Mouse (Mus musculus): ENCODE data around the gene Efnb1.
A peak's percentile ranks its signal among the peaks of the same experiment; 100 is the strongest.
"Not testable (repeated sequence)": the region's sequence is repeated elsewhere in the genome, so short reads cannot be mapped to it uniquely, and the experiment has no call there.

Gene Efnb1

GRCm38 (mm10) chrX:99135523-99136258 is at the start of gene Efnb1:
Gene Efnb1, plus strand, starts transcription at chrX:99136130.
- DNase-seq (ENCODE audit: extremely low read depth, low read depth, low spot score): peak; percentile 50

- DNase-seq (ENCODE audit: extremely low read depth, low read depth, low spot score): no peak
These were observed 43.2 kb upstream of the Efnb1 start for GRCm38 (mm10) chrX:99092704-99093103.

GRCm38 (mm10) chrX:99111088-99111724 is 24.7 kb upstream of the Efnb1 start:
- DNase-seq (ENCODE audit: extremely low read depth, low read depth, low spot score): not testable (repeated sequence)

DNA sequence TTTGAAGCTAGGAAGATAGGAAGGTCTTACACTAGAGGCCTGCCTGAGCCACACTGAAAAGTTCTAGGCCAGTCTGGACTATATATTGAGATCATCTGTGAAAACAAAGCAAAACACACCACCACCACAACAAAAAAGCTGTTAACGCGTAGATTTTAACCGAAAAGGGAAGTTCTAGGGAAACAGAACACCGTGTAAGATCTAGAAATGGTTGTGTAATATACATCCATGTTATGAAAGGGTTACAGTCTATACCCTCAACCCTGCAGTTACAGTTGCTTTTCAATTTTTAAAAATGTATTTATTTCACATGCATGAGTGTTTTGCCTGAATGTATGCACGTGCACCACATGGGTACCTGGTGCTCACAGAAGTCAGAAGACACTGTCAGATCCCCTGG is 16.4 kb upstream of the Efnb1 start:
- DNase-seq (ENCODE audit: extremely low read depth, low read depth, low spot score): no peak

- DNase-seq (ENCODE audit: extremely low read depth, low read depth, low spot score): no peak
These were observed 5.9 kb upstream of the Efnb1 start for GRCm38 (mm10) chrX:99130059-99130458.

- no peak for DNase-seq (ENCODE audit: extremely low read depth, low read depth, low spot score)
These were observed 3.4 kb upstream of the Efnb1 start for GRCm38 (mm10) chrX:99132573-99132972.

GRCm38 (mm10) chrX:99134891-99135290 is 1.0 kb upstream of the Efnb1 start:
- no peak for DNase-seq (ENCODE audit: extremely low read depth, low read depth, low spot score)

GRCm38 (mm10) chrX:99136431-99136966 is 569 bp downstream of the Efnb1 start:
- no peak for DNase-seq (ENCODE audit: extremely low read depth, low read depth, low spot score)

- DNase-seq (ENCODE audit: extremely low read depth, low read depth, low spot score): no peak
These were observed 1.4 kb downstream of the Efnb1 start for GRCm38 (mm10) chrX:99137143-99137870.

DNA sequence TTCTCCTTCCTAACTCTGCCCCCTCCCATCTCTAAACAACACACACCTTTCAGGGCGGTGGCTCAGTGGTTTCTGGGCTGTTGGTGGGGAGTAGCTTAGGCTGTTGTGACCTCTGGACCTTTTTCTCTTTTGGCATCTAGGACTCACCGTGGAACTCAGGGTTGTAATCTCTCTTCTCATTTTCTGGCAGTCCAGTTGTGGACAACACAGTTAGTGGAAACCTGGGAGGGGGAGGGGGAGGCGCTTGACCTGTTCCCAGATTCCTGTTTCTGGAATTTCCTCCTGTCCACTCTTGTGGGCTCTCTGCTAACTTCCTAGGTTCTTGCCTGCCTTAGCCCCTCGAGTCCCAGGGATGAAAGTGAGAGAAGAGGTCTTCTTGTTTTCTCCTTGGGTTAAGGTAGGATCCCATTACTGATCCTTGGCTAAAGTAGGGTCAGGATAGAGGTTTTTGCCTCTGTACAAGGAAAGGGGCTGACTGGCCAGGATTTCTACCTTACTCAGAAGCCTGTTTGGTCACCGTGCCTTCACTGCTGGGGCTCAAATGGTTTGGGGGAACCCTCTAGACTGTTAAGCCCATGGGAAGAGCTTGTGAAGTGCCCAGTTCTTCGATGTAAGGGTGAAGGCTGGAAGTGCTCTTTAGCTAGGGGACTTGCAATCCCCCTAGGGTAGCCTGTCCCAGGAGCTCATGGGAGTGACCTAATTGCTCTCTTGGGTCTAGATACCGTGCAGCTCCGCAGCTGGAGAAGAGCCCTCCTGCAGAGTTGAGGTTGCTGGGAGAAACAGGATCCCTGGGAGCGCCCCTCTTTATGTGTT is 2.2 kb downstream of the Efnb1 start:
- DNase-seq (ENCODE audit: extremely low read depth, low read depth, low spot score): no peak

GRCm38 (mm10) chrX:99141079-99141478 is 5.1 kb downstream of the Efnb1 start:
- DNase-seq (ENCODE audit: extremely low read depth, low read depth, low spot score): peak; percentile 50

DNA sequence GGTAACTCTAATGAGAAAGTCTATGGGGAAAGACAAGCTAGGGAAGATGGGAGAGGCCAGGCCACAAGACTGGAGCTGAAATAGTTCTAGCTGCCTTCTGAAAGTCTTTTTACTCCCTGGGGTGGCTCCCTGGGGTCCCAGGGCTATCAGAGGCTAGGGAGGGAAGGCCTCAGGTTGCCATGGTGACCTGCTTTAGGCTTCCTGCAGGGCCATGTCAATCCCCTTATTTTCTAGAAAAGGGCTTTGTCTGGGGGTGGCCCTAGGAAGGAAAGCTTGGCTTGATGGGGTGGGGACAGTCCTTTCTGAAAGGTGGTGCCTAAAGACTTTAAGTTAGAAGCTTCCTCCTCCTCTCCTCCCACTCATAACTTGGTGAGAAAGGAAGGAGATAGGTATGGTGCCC is 6.0 kb downstream of the Efnb1 start:
- no peak for DNase-seq (ENCODE audit: extremely low read depth, low read depth, low spot score)

GRCm38 (mm10) chrX:99145561-99145960 is 9.6 kb downstream of the Efnb1 start:
- no peak for DNase-seq (ENCODE audit: extremely low read depth, low read depth, low spot score)

- DNase-seq (ENCODE audit: extremely low read depth, low read depth, low spot score): no peak
These were observed 12.4 kb downstream of the Efnb1 start for GRCm38 (mm10) chrX:99148061-99148905.

- DNase-seq (ENCODE audit: extremely low read depth, low read depth, low spot score): no peak
These were observed 13.1 kb downstream of the Efnb1 start for GRCm38 (mm10) chrX:99149047-99149446.

GRCm38 (mm10) chrX:99149900-99150299 is 14.0 kb downstream of the Efnb1 start:
- no peak for DNase-seq (ENCODE audit: extremely low read depth, low read depth, low spot score)

DNA sequence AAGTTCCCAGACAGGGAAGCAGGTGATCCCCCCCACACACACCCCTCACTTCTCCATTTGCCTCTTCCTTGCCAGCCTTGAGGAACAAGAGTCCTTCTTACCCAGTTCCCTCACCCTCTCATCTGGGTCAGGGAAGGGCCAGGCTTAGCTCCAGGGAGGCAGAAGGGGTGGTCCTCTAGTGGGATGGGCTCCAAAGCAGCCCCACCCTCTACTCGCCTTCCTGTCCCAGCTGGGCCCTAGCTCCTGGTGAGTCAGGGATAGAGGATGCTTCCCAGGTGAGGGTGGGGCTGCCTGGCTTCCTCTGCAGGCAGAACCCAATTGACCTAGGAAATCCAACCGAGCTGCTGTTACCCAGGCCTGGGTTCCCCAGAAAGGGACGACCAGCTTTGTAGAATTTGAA is 14.8 kb downstream of the Efnb1 start:
- DNase-seq (ENCODE audit: extremely low read depth, low read depth, low spot score): no peak

GRCm38 (mm10) chrX:99151434-99151833 is 15.5 kb downstream of the Efnb1 start:
- no peak for DNase-seq (ENCODE audit: extremely low read depth, low read depth, low spot score)

- DNase-seq (ENCODE audit: extremely low read depth, low read depth, low spot score): no peak
These were observed 16.2 kb downstream of the Efnb1 start for GRCm38 (mm10) chrX:99152141-99152540.

All from fat pad, adult 2 months (tissue).